Mouse (Mus musculus) midbrain, embryonic 16.5 days (tissue): ENCODE results near the gene 2700049A03Rik. TPM values are rescaled to one million over a fixed set of nuclear protein-coding genes. Genes with fewer than 3 reads are reported as not detected.

Source experiments
- ATAC-seq: fragments of 200-750 bp; cut with Nextera tagmentation; 2 replicates; pipeline ENCODE4 v1.8.0; 2017; ENCODE audit warnings: moderate TSS enrichment
- H3K27ac ChIP-seq: fragments of 300-500 bp; sonication (generic); 2 replicates; pipeline ENCODE4 v1.5.1; 2014; ENCODE audit warnings: mild to moderate bottlenecking, low read length, mixed read lengths
- H3K27me3 ChIP-seq: fragments of 300-500 bp; sonication (generic); 2 replicates; pipeline ENCODE4 v1.6.1; 2014; ENCODE audit warnings: low read depth, low read length, mixed read lengths; ENCODE audit not compliant: control insufficient read depth, insufficient read depth
- H3K36me3 ChIP-seq: fragments of 300-500 bp; sonication (generic); 2 replicates; pipeline ENCODE4 v1.6.1; 2014; ENCODE audit warnings: mild to moderate bottlenecking, low read length, moderate library complexity, mixed read lengths; ENCODE audit not compliant: control insufficient read depth, insufficient read depth
- H3K4me1 ChIP-seq: fragments of 300-500 bp; sonication (generic); 2 replicates; pipeline ENCODE4 v1.6.1; 2014; ENCODE audit warnings: mild to moderate bottlenecking, low read length, mixed read lengths; ENCODE audit not compliant: control insufficient read depth, insufficient read depth
- H3K4me2 ChIP-seq: fragments of 300-500 bp; sonication (generic); 2 replicates; pipeline ENCODE4 v1.6.1; 2014; ENCODE audit warnings: mild to moderate bottlenecking, low read length, mixed read lengths
- H3K4me3 ChIP-seq: fragments of 300-500 bp; sonication (generic); 2 replicates; pipeline ENCODE4 v1.5.1; 2014; ENCODE audit warnings: low read depth, mild to moderate bottlenecking, low read length, moderate library complexity, mixed read lengths
- H3K9ac ChIP-seq: fragments of 300-500 bp; sonication (generic); 2 replicates; pipeline ENCODE4 v1.6.1; 2014; ENCODE audit warnings: low read depth, low read length, mixed read lengths
- H3K9me3 ChIP-seq: fragments of 300-500 bp; sonication (generic); replicated peaks from 2 replicates; pipeline ENCODE4 v1.6.1; 2014; ENCODE audit warnings: mild to moderate bottlenecking, low read length, mixed read lengths; ENCODE audit not compliant: control insufficient read depth, poor library complexity, severe bottlenecking
- WGBS: fragments of 180-500 bp; shearing (Covaris S2); extraction: QIAGEN DNeasy Blood & Tissue Kit; methylation state at CpG from one replicate; pipeline ENCODE4 v1.1.7; 2014; 5-methylcytosine and 5-hydroxymethylcytosine counted together
- polyA plus RNA-seq: library from polyadenylated mRNA; unstranded; fragments of >200 nt; fragmentation: Nextera tagmentation; extraction: Ambion mirVana; gene quantifications from 2 replicates; pipeline ENCODE4 v1.2.1, GENCODE M21; 2015

2700049A03Rik gene
- polyA plus RNA-seq, 1 experiment from 2014 or later: 11.1 TPM

- Histone ChIP-seq H3K9me3 (no peaks in the 10 kb centered on the region), H3K36me3 (no peaks in the 10 kb centered on the region), H3K4me2 (no peak overlapping the region), H3K27ac (no peak overlapping the region), H3K27me3 (no peaks in the 10 kb centered on the region), H3K4me1 (peaks cover 9% of the 10 kb centered on the region), H3K4me3 (no peak overlapping the region), H3K9ac (no peak overlapping the region)
- peak; percentile 54 for ATAC-seq
- WGBS: 50% methylated on average over 2 of the region's 2 CpGs
Measured at GRCm38 (mm10) chr12:71290460-71290859, 153.8 kb downstream of the 2700049A03Rik start.

Other genes starting within 250 kb of the 2700049A03Rik start
- 180 and 188 TPM in 2 replicates for gene Actr10, start 199.0 kb upstream of the 2700049A03Rik start, polyA plus RNA-seq
- 489 and 519 TPM in 2 replicates for gene Psma3, start 162.2 kb upstream of the 2700049A03Rik start, polyA plus RNA-seq
- gene Arid4a, start 120.9 kb upstream of the 2700049A03Rik start, polyA plus RNA-seq: 49.1 and 49.4 TPM in 2 replicates
- gene Tomm20l, start 25.4 kb upstream of the 2700049A03Rik start, polyA plus RNA-seq: 0.36 TPM in 1 of 2 replicates, not detected in the other
- 106 and 107 TPM in 2 replicates for gene Timm9, start 164 bp upstream of the 2700049A03Rik start, polyA plus RNA-seq
- gene Dact1, start 173.0 kb downstream of the 2700049A03Rik start, polyA plus RNA-seq: 25.1 and 25.3 TPM in 2 replicates